ENCODE assay signal across 26 mouse cellular contexts in genomic region chr2:61686533-61686932, GRCm38 (mm10). TPM values are rescaled to one million over a fixed set of nuclear protein-coding genes. Genes with fewer than 3 reads are reported as not detected.
DNase-seq lines count a peak whose midpoint lies in the region; ATAC-seq and TF ChIP-seq lines count a peak whose summit lies in the region.
"Had no signal": no experiment of that assay in that cellular context is flagged by ENCODE, and none has a peak within 500 bp of the region (broad histone marks: within the 10 kb centered on the region; RNA-seq: fewer than 3 reads in every experiment).

No protein-coding gene starts in this region.

- H3K4me1 ChIP-seq in MEL (ENCODE audit: control insufficient read depth in 1 of 2, insufficient read depth in 2 of 2, low read length in 2 of 2) = peaks cover 0 to 5% of the 10 kb centered on the region in 2 experiments; a peak in 1 of 4 replicates
- H3K4me1 ChIP-seq in midbrain, embryonic 16.5 days (ENCODE audit: control insufficient read depth, insufficient read depth, low read length) = no peaks in the 10 kb centered on the region
- H3K4me1 ChIP-seq: embryonic facial prominence, embryonic 10.5 days; embryonic facial prominence, embryonic 12.5 days; forebrain, embryonic 13.5 days; forebrain, embryonic 15.5 days had no signal

- no peak overlapping the region for H3K27ac ChIP-seq in MEL (ENCODE audit: control insufficient read depth, low read depth, low read length)
- H3K27ac ChIP-seq in midbrain, embryonic 16.5 days (ENCODE audit: low read length) = no peak overlapping the region
- H3K27ac ChIP-seq: embryonic facial prominence, embryonic 10.5 days; embryonic facial prominence, embryonic 12.5 days; forebrain, embryonic 13.5 days; forebrain, embryonic 15.5 days had no signal

- no peaks in the 10 kb centered on the region for H3K9me3 ChIP-seq in MEL (replicated peaks; ENCODE audit: insufficient read depth, low read length)
- H3K9me3 ChIP-seq in midbrain, embryonic 16.5 days (replicated peaks; ENCODE audit: control insufficient read depth, low read length, poor library complexity, severe bottlenecking) = no peaks in the 10 kb centered on the region
- H3K9me3 ChIP-seq: embryonic facial prominence, embryonic 10.5 days; embryonic facial prominence, embryonic 12.5 days; forebrain, embryonic 13.5 days; forebrain, embryonic 15.5 days; G1E had no signal

- no peak overlapping the region for H3K9ac ChIP-seq in MEL (ENCODE audit: control insufficient read depth, low read depth, low read length, poor library complexity, severe bottlenecking)
- no peak overlapping the region for H3K9ac ChIP-seq in midbrain, embryonic 16.5 days (ENCODE audit: low read depth, low read length)
- H3K9ac ChIP-seq: embryonic facial prominence, embryonic 12.5 days; forebrain, embryonic 13.5 days; forebrain, embryonic 15.5 days; forebrain, postnatal 0 days had no signal

- no peaks in the 10 kb centered on the region; a peak in 2 of 4 replicates for H3K36me3 ChIP-seq in MEL (ENCODE audit: control insufficient read depth in 1 of 2, insufficient read depth in 2 of 2, low read length in 2 of 2)
- no peaks in the 10 kb centered on the region for H3K36me3 ChIP-seq in midbrain, embryonic 16.5 days (ENCODE audit: control insufficient read depth, insufficient read depth, low read length)
- H3K36me3 ChIP-seq: embryonic facial prominence, embryonic 10.5 days; embryonic facial prominence, embryonic 12.5 days; forebrain, embryonic 15.5 days; G1E had no signal

- TF ChIP-seq POLR2A in MEL (IDR thresholded peaks at IDR 0.05; ENCODE audit: control insufficient read depth in 1 of 2, insufficient read depth in 1 of 2, low read depth in 1 of 2, low read length in 2 of 2, poor library complexity in 1 of 2) = no peak

- H3K27me3 ChIP-seq in MEL (ENCODE audit: control insufficient read depth in 1 of 2, insufficient read depth in 2 of 2, low read length in 2 of 2) = no peaks in the 10 kb centered on the region
- no peaks in the 10 kb centered on the region for H3K27me3 ChIP-seq in midbrain, embryonic 16.5 days (ENCODE audit: control insufficient read depth, insufficient read depth, low read depth, low read length)
- H3K27me3 ChIP-seq: CH12.LX; embryonic facial prominence, embryonic 12.5 days; forebrain, embryonic 13.5 days; forebrain, embryonic 15.5 days had no signal

- no peak for TF ChIP-seq RAD21 in MEL (IDR thresholded peaks at IDR 0.05; ENCODE audit: low read depth, low read length)

- DNase-seq in MEL (ENCODE audit: low read depth, low spot score) = peak; percentile 29
- DNase-seq in left cerebral cortex, adult 11 months (ENCODE audit: low spot score) = no peak
- DNase-seq in frontal cortex, adult 2 months (ENCODE audit: extremely low spot score in 1 of 2, low spot score in 1 of 2) = no peak
- no peak for DNase-seq in cerebellum, adult 11 months
- DNase-seq: adrenal gland, adult 8-10 months; adrenal gland, postnatal 14 days; adrenal gland, postnatal 36 days; B cell, adult 2 months; cerebellum, adult 18-20 months; cerebellum, adult 8-10 months; cerebellum, adult 9-11 months; cerebellum, postnatal 14 days; cerebellum, postnatal 36 days; forebrain, postnatal 0 days had no signal

- WGBS in midbrain, embryonic 16.5 days = 90% methylated on average over 1 of the region's 1 CpGs

- peak; percentile 94 for ATAC-seq in common myeloid progenitor, adult 5-6 weeks (replicated peaks; ENCODE audit: low read depth, poor library complexity, severe bottlenecking)
- ATAC-seq in hematopoietic stem cell, adult 5-6 weeks (replicated peaks in 1 of 2; ENCODE audit: insufficient read depth in 1 of 2, low FRiP score in 2 of 2, low TSS enrichment in 1 of 2, low read depth in 1 of 2, poor library complexity in 2 of 2, severe bottlenecking in 2 of 2) = peak; percentile 82 to 95
- no peak for ATAC-seq in midbrain, embryonic 16.5 days
- ATAC-seq: activated CD4-positive, CD25-positive, alpha-beta regulatory T cell, adult 4 months; CD4-positive, CD25-positive, alpha-beta regulatory T cell, adult 4 months; forebrain, embryonic 13.5 days; forebrain, embryonic 15.5 days; forebrain, postnatal 0 days; Patski had no signal

- H3K4me2 ChIP-seq in midbrain, embryonic 16.5 days (ENCODE audit: low read length) = no peak overlapping the region
- H3K4me2 ChIP-seq: embryonic facial prominence, embryonic 12.5 days; forebrain, embryonic 13.5 days; forebrain, embryonic 15.5 days had no signal

- peak in 1 of 2 experiments; percentile 27; a peak in 1 of 4 replicates for TF ChIP-seq EP300 in MEL (IDR thresholded peaks at IDR 0.05; ENCODE audit: low read depth in 1 of 2, low read length in 2 of 2)

- H3K79me2 ChIP-seq in MEL (ENCODE audit: control insufficient read depth, insufficient read depth, low read length, poor library complexity) = no peaks in the 10 kb centered on the region

- TF ChIP-seq CTCF in MEL (IDR thresholded peaks at IDR 0.05 in 2 of 3, conservative IDR thresholded peaks at IDR 0.05 in 1 of 3; ENCODE audit: control insufficient read depth in 1 of 3, insufficient read depth in 1 of 3, low read depth in 2 of 3, low read length in 3 of 3, poor library complexity in 1 of 3, severe bottlenecking in 1 of 3) = no peak

- H3K4me3 ChIP-seq in MEL (ENCODE audit: control insufficient read depth in 1 of 2, insufficient read depth in 1 of 2, low read depth in 2 of 2, low read length in 2 of 2) = no peak overlapping the region
- no peak overlapping the region for H3K4me3 ChIP-seq in midbrain, embryonic 16.5 days (ENCODE audit: low read depth, low read length)
- H3K4me3 ChIP-seq: embryonic facial prominence, embryonic 10.5 days; embryonic facial prominence, embryonic 12.5 days; forebrain, embryonic 13.5 days; forebrain, embryonic 15.5 days had no signal

TF ChIP-seq in MEL, 35 proteins besides CTCF, POLR2A, EP300 and RAD21:
- TF ChIP-seq TAL1 (IDR thresholded peaks at IDR 0.05; ENCODE audit: low read length) = peak; percentile 11; the same call in 1 of the 2 replicates
- TF ChIP-seq BHLHE40 (IDR thresholded peaks at IDR 0.05; ENCODE audit: borderline replicate concordance, low read depth, low read length) = no peak
- TF ChIP-seq TCF12 (IDR thresholded peaks at IDR 0.05; ENCODE audit: low read depth, low read length) = peak; percentile 30; the same call in 1 of the 2 replicates
- TF ChIP-seq RCOR1 (IDR thresholded peaks at IDR 0.05; ENCODE audit: low read depth, low read length) = peak; percentile 57; the same call in 1 of the 2 replicates
- TF ChIP-seq ETS1 (IDR thresholded peaks at IDR 0.05; ENCODE audit: low read depth, low read length) = 0 out of 2 replicates have a peak, but pooled peaks have one; percentile 26

RNA-seq across cellular contexts. Expression of gene Psmd14, which starts 25.0 kb away (rescaled TPM):
- 217 and 238 TPM in 2 replicates for total RNA-seq in MEL (2012; rRNA removed)
- 100 to 1,000 TPM in 1 of 2 experiments, not detected in 1; 156 TPM for polyA plus RNA-seq in MEL (2012; ENCODE audit: insufficient read depth in 1 of 2, insufficient read length in 2 of 2, low read depth in 1 of 2, low replicate concordance in 2 of 2, missing spikeins in 1 of 2)
- total RNA-seq in common myeloid progenitor, adult 5-6 weeks (2017) = 174 and 181 TPM in 2 replicates
- 136 and 143 TPM in 2 replicates for total RNA-seq in hematopoietic stem cell, adult 5-6 weeks (2017)
- polyA plus RNA-seq in frontal cortex, adult 2 months (2012; rRNA removed) = 84.4 and 95.5 TPM in 2 replicates
- 192 and 195 TPM in 2 replicates for polyA plus RNA-seq in midbrain, embryonic 16.5 days (2015; fragmentation: Nextera tagmentation; extraction: Ambion mirVana)
